Mouse (Mus musculus) embryo, embryonic 9.5 days (tissue): ENCODE data around the gene Vps35l.

Experiments
- DNase-seq: peaks from one replicate; pipeline ENCODE4 v3.0.0-alpha.2; 2017; ENCODE audit errors: extremely low spot score

Vps35l gene

GRCm38 (mm10) chr7:118776491-118776890 lies 36.5 kb downstream of the Vps35l start:
- no peak for DNase-seq

- DNase-seq, result no peak
Observed at GRCm38 (mm10) chr7:118777598-118778394, 37.8 kb downstream of the Vps35l start.

GRCm38 (mm10) chr7:118778561-118778960 lies 38.5 kb downstream of the Vps35l start:
- no peak for DNase-seq

GRCm38 (mm10) chr7:118783305-118784001 lies 43.4 kb downstream of the Vps35l start:
- no peak for DNase-seq

GRCm38 (mm10) chr7:118786091-118786490 lies 46.1 kb downstream of the Vps35l start:
- DNase-seq, result no peak

- DNase-seq, result no peak
Observed at GRCm38 (mm10) chr7:118787326-118787725, 47.3 kb downstream of the Vps35l start.

- DNase-seq, result no peak
Observed at GRCm38 (mm10) chr7:118788481-118788880, 48.5 kb downstream of the Vps35l start.

- no peak for DNase-seq
Observed at GRCm38 (mm10) chr7:118790292-118790691, 50.3 kb downstream of the Vps35l start.

- DNase-seq, result no peak
Observed at GRCm38 (mm10) chr7:118793899-118794298, 53.9 kb downstream of the Vps35l start.

- no peak for DNase-seq
Observed at GRCm38 (mm10) chr7:118795779-118796178, 55.8 kb downstream of the Vps35l start.

- DNase-seq, result no peak
Observed at GRCm38 (mm10) chr7:118796838-118797237, 56.8 kb downstream of the Vps35l start.

GRCm38 (mm10) chr7:118797600-118797999 lies 57.6 kb downstream of the Vps35l start:
- no peak for DNase-seq

- no peak for DNase-seq
Observed at GRCm38 (mm10) chr7:118798105-118798570, 58.1 kb downstream of the Vps35l start.

- no peak for DNase-seq
Observed at GRCm38 (mm10) chr7:118800112-118800734, 60.2 kb downstream of the Vps35l start.

- no peak for DNase-seq
Observed at GRCm38 (mm10) chr7:118801791-118802190, 61.8 kb downstream of the Vps35l start.

GRCm38 (mm10) chr7:118803425-118803824 lies 63.4 kb downstream of the Vps35l start:
- no peak for DNase-seq

- no peak for DNase-seq
Observed at GRCm38 (mm10) chr7:118806631-118807411, 66.8 kb downstream of the Vps35l start.

GRCm38 (mm10) chr7:118807899-118808298 lies 67.9 kb downstream of the Vps35l start:
- no peak for DNase-seq

- no peak for DNase-seq
Observed at GRCm38 (mm10) chr7:118811407-118812106, 71.5 kb downstream of the Vps35l start.

- no peak for DNase-seq
Observed at GRCm38 (mm10) chr7:118813592-118813991, 73.6 kb downstream of the Vps35l start.

GRCm38 (mm10) chr7:118816275-118816674 lies 76.2 kb downstream of the Vps35l start:
- no peak for DNase-seq
